Mouse (Mus musculus): Measurements from ENCODE around the gene 1700001C02Rik. TPM values are rescaled to one million over a fixed set of nuclear protein-coding genes. Genes with fewer than 3 reads are reported as not detected.

Gene 1700001C02Rik
- total RNA-seq (2023): not detected

DNA sequence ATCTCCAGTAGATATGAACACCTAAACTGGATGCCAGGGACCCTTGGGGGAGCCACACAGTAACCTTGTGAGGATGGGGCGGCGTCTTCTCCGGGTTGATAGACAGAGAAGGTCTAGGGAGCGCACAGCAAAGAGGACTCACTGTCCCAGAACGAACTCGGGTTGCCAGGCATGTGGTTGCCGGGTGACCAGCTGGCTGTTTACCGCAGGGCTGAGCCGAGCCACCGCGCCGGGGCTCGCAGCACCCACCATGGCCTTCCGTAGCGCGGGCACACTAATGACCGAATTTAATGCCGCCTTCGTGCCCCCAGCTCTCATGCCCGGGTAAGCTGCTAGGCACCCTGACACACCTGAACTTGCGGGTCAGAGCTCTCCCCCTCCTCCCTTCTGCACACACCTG is at the start of gene 1700001C02Rik:
Gene 1700001C02Rik (plus strand): TSS at position 187 of the 400 bp plus-strand sequence.

GRCm38 (mm10) chr5:30461821-30462220 is 4.0 kb upstream of the 1700001C02Rik start, which contains the start of gene Otof:
TSS of gene Otof (minus strand) at chr5:30461932.

Other genes with a start within 250 kb of the 1700001C02Rik start
- gene Selenoi, start 233.5 kb upstream of the 1700001C02Rik start, total RNA-seq (2023): 27.3 TPM
- gene Drc1, start 184.7 kb upstream of the 1700001C02Rik start, total RNA-seq (2023): 35.4 TPM
- gene Otof, start 4.1 kb upstream of the 1700001C02Rik start, total RNA-seq (2023): not detected
- not detected for gene Cib4, start 79.8 kb downstream of the 1700001C02Rik start, total RNA-seq (2023)
- gene Kcnk3, start 122.1 kb downstream of the 1700001C02Rik start, total RNA-seq (2023): 0.31 TPM
- gene Slc35f6, start 181.9 kb downstream of the 1700001C02Rik start, total RNA-seq (2023): 44.5 TPM
- 95.1 TPM for gene Cenpa, start 200.7 kb downstream of the 1700001C02Rik start, total RNA-seq (2023)
- gene Dpysl5, start 245.5 kb downstream of the 1700001C02Rik start, total RNA-seq (2023): 0.24 TPM